Mouse (Mus musculus) kidney, embryonic 15.5 days (tissue): Measurements from ENCODE around the gene Actg1. TPM values are rescaled to one million over a fixed set of nuclear protein-coding genes. Genes with fewer than 3 reads are reported as not detected.
"Not testable (repeated sequence)": the region's sequence is repeated elsewhere in the genome, so short reads cannot be mapped to it uniquely, and the experiment has no call there.

ENCODE experiments used
- ATAC-seq: fragments of 200-750 bp; cut with Nextera tagmentation; replicated peaks from 2 replicates; pipeline ENCODE4 v1.8.0; 2017; ENCODE audit warnings: moderate TSS enrichment; ENCODE audit not compliant: low FRiP score
- H3K27ac ChIP-seq: fragments of 300-500 bp; sonication (generic); 2 replicates; pipeline ENCODE4 v1.5.1; 2015; ENCODE audit warnings: mild to moderate bottlenecking, inconsistent platforms
- H3K27me3 ChIP-seq: fragments of 300-500 bp; sonication (generic); 2 replicates; pipeline ENCODE4 v1.6.1; 2015; ENCODE audit warnings: inconsistent platforms
- H3K36me3 ChIP-seq: fragments of 300-500 bp; sonication (generic); 2 replicates; pipeline ENCODE4 v1.6.1; 2015; ENCODE audit warnings: inconsistent platforms
- H3K4me1 ChIP-seq: fragments of 300-500 bp; sonication (generic); 2 replicates; pipeline ENCODE4 v1.6.1; 2015; ENCODE audit warnings: inconsistent platforms
- H3K4me2 ChIP-seq: fragments of 300-500 bp; sonication (generic); 2 replicates; pipeline ENCODE4 v1.6.1; 2015; ENCODE audit warnings: moderate library complexity, mild to moderate bottlenecking, inconsistent platforms
- H3K4me3 ChIP-seq: fragments of 300-500 bp; sonication (generic); replicated peaks from 2 replicates; pipeline ENCODE4 v1.5.1; 2015; ENCODE audit warnings: mild to moderate bottlenecking, inconsistent platforms
- H3K9ac ChIP-seq: fragments of 300-500 bp; sonication (generic); 2 replicates; pipeline ENCODE4 v1.6.1; 2015; ENCODE audit warnings: mild to moderate bottlenecking, inconsistent platforms
- H3K9me3 ChIP-seq: fragments of 300-500 bp; sonication (generic); replicated peaks from 2 replicates; pipeline ENCODE4 v1.6.1; 2016; ENCODE audit warnings: inconsistent platforms
- WGBS: fragments of 180-500 bp; shearing (Covaris S2); methylation state at CpG from one replicate; pipeline ENCODE4 v1.1.7; 2015; ENCODE audit warnings: mixed read lengths; 5-methylcytosine and 5-hydroxymethylcytosine counted together
- polyA plus RNA-seq: library from polyadenylated mRNA; unstranded; fragments of >200 nt; fragmentation: Nextera tagmentation; extraction: Ambion mirVana; gene quantifications from 2 replicates; pipeline ENCODE4 v1.2.1, GENCODE M21; 2015

Gene Actg1
- polyA plus RNA-seq, 1 experiment from 2014 or later = 2,520 TPM

- 7% methylated on average over 10 of the region's 10 CpGs for WGBS
- H3K9ac ChIP-seq = no peak overlapping the region
- peaks cover 88% of the 10 kb centered on the region for H3K4me1 ChIP-seq
- H3K36me3 ChIP-seq = no peaks in the 10 kb centered on the region
- ATAC-seq = peak; percentile 68
- no peak overlapping the region for H3K4me3 ChIP-seq
- H3K4me2 ChIP-seq = peak overlapping the region; percentile 21; the same call in 1 of the 2 replicates
- H3K9me3 ChIP-seq = no peaks in the 10 kb centered on the region
- H3K27me3 ChIP-seq = no peaks in the 10 kb centered on the region
- H3K27ac ChIP-seq = peak overlapping the region; percentile 83
These were observed 9.6 kb upstream of the Actg1 start for GRCm38 (mm10) chr11:120357791-120358401.

- no peaks in the 10 kb centered on the region for H3K36me3 ChIP-seq
- no peaks in the 10 kb centered on the region for H3K9me3 ChIP-seq
- no peak overlapping the region for H3K9ac ChIP-seq
- WGBS = 94% methylated on average over 4 of the region's 4 CpGs
- no peak for ATAC-seq
- no peak overlapping the region for H3K4me2 ChIP-seq
- peak overlapping the region; percentile 83 for H3K27ac ChIP-seq
- H3K27me3 ChIP-seq = no peaks in the 10 kb centered on the region
- H3K4me3 ChIP-seq = no peak overlapping the region
- peaks cover 92% of the 10 kb centered on the region for H3K4me1 ChIP-seq
These were observed 8.6 kb upstream of the Actg1 start for GRCm38 (mm10) chr11:120356900-120357299.

GRCm38 (mm10) chr11:120356319-120356840 lies 8.0 kb upstream of the Actg1 start:
- Histone ChIP-seq H3K36me3 (no peaks in the 10 kb centered on the region), H3K27me3 (no peaks in the 10 kb centered on the region), H3K27ac (no peak overlapping the region; the same call in 1 of the 2 replicates), H3K4me3 (no peak overlapping the region), H3K9ac (no peak overlapping the region), H3K9me3 (no peaks in the 10 kb centered on the region), H3K4me1 (peaks cover 92% of the 10 kb centered on the region), H3K4me2 (no peak overlapping the region)
- WGBS = 81% methylated on average over 15 of the region's 15 CpGs
- no peak for ATAC-seq

- H3K4me1 ChIP-seq = peaks cover 92% of the 10 kb centered on the region
- 42% methylated on average over 5 of the region's 5 CpGs for WGBS
- H3K4me3 ChIP-seq = no peak overlapping the region
- H3K9ac ChIP-seq = no peak overlapping the region
- H3K9me3 ChIP-seq = no peaks in the 10 kb centered on the region
- no peaks in the 10 kb centered on the region for H3K36me3 ChIP-seq
- peak overlapping the region; percentile 73 for H3K27ac ChIP-seq
- ATAC-seq = no peak
- no peaks in the 10 kb centered on the region for H3K27me3 ChIP-seq
- H3K4me2 ChIP-seq = no peak overlapping the region
These were observed 7.1 kb upstream of the Actg1 start for GRCm38 (mm10) chr11:120355277-120356039.

- Histone ChIP-seq H3K4me2 (no peak overlapping the region), H3K4me1 (peaks cover 88% of the 10 kb centered on the region), H3K9ac (no peak overlapping the region), H3K27ac (peak overlapping the region; percentile 73), H3K36me3 (no peaks in the 10 kb centered on the region), H3K4me3 (no peak overlapping the region), H3K27me3 (no peaks in the 10 kb centered on the region), H3K9me3 (no peaks in the 10 kb centered on the region)
- no peak for ATAC-seq
- WGBS = 86% methylated on average over 17 of the region's 17 CpGs
These were observed 6.2 kb upstream of the Actg1 start for GRCm38 (mm10) chr11:120354304-120355276.

GRCm38 (mm10) chr11:120353500-120354303 lies 5.4 kb upstream of the Actg1 start:
- ATAC-seq = peak; percentile 10
- H3K27me3 ChIP-seq = no peaks in the 10 kb centered on the region
- H3K4me2 ChIP-seq = peak overlapping the region; percentile 41
- no peak overlapping the region for H3K9ac ChIP-seq
- peak overlapping the region; percentile 100 for H3K27ac ChIP-seq
- WGBS = 27% methylated on average over 26 of the region's 26 CpGs
- no peaks in the 10 kb centered on the region for H3K9me3 ChIP-seq
- H3K36me3 ChIP-seq = no peaks in the 10 kb centered on the region
- H3K4me1 ChIP-seq = peaks cover 85% of the 10 kb centered on the region
- no peak overlapping the region for H3K4me3 ChIP-seq

GRCm38 (mm10) chr11:120352571-120353290 lies 4.4 kb upstream of the Actg1 start:
- H3K4me3 ChIP-seq = no peak overlapping the region
- ATAC-seq = no peak
- peaks cover 76% of the 10 kb centered on the region for H3K4me1 ChIP-seq
- H3K9me3 ChIP-seq = no peaks in the 10 kb centered on the region
- H3K36me3 ChIP-seq = no peaks in the 10 kb centered on the region
- peak overlapping the region; percentile 100 for H3K27ac ChIP-seq
- WGBS = 58% methylated on average over 13 of the region's 13 CpGs
- peak overlapping the region; percentile 10; the same call in 1 of the 2 replicates for H3K4me2 ChIP-seq
- peak overlapping the region; percentile 24; the same call in 1 of the 2 replicates for H3K9ac ChIP-seq
- no peaks in the 10 kb centered on the region for H3K27me3 ChIP-seq

- H3K27me3 ChIP-seq, H3K9me3 ChIP-seq, H3K36me3 ChIP-seq, ATAC-seq, H3K9ac ChIP-seq, H3K4me3 ChIP-seq, H3K4me2 ChIP-seq: not testable (repeated sequence)
- Histone ChIP-seq H3K27ac (peak overlapping the region; percentile 100), H3K4me1 (peaks cover 69% of the 10 kb centered on the region)
- WGBS = 86% methylated on average over 5 of the region's 5 CpGs
These were observed 3.7 kb upstream of the Actg1 start for GRCm38 (mm10) chr11:120352093-120352350.

GRCm38 (mm10) chr11:120351250-120352092 lies 3.1 kb upstream of the Actg1 start:
- Histone ChIP-seq H3K4me1 (peaks cover 68% of the 10 kb centered on the region), H3K36me3 (peaks cover 7% of the 10 kb centered on the region), H3K27ac (peak overlapping the region; percentile 100), H3K27me3 (no peaks in the 10 kb centered on the region), H3K9ac (peak overlapping the region; percentile 100; the same call in 1 of the 2 replicates), H3K4me2 (peak overlapping the region; percentile 83), H3K4me3 (0 out of 2 replicates have a peak overlapping the region, but pooled peaks have one; percentile 99), H3K9me3 (no peaks in the 10 kb centered on the region)
- ATAC-seq = no peak
- 70% methylated on average over 10 of the region's 10 CpGs for WGBS

- Histone ChIP-seq H3K27ac (peak overlapping the region; percentile 100), H3K4me2 (peak overlapping the region; percentile 83), H3K4me1 (peaks cover 62% of the 10 kb centered on the region), H3K9ac (peak overlapping the region; percentile 100), H3K36me3 (peaks cover 9% of the 10 kb centered on the region), H3K9me3 (no peaks in the 10 kb centered on the region), H3K27me3 (no peaks in the 10 kb centered on the region), H3K4me3 (peak overlapping the region; percentile 99)
- ATAC-seq = no peak
- WGBS = 10% methylated on average over 11 of the region's 11 CpGs
These were observed 2.4 kb upstream of the Actg1 start for GRCm38 (mm10) chr11:120350711-120351110.
